Mouse (Mus musculus): ENCODE data around the gene Chmp5. TPM values are rescaled to one million over a fixed set of nuclear protein-coding genes. Genes with fewer than 3 reads are reported as not detected.

The Chmp5 gene
- polyA plus RNA-seq, 1 experiment from 2014 or later = 113 TPM

GRCm38 (mm10) chr4:40982486-40982885, 34.3 kb downstream of the Chmp5 start:
- H3K9me3 ChIP-seq (ENCODE audit: control insufficient read depth, low read length) = no peaks in the 10 kb centered on the region
- no peak overlapping the region for H3K27ac ChIP-seq (ENCODE audit: low read depth, low read length)
- H3K4me3 ChIP-seq (ENCODE audit: low read length) = no peak overlapping the region
- ATAC-seq (ENCODE audit: low FRiP score, low TSS enrichment) = no peak
- H3K36me3 ChIP-seq (ENCODE audit: control insufficient read depth, insufficient read depth, low read length) = peaks cover 80% of the 10 kb centered on the region
- no peak overlapping the region for H3K4me2 ChIP-seq (replicated peaks; ENCODE audit: low read depth, low read length)
- 49% methylated on average over 3 of the region's 3 CpGs for WGBS
- H3K27me3 ChIP-seq (ENCODE audit: control insufficient read depth, insufficient read depth, low read length) = no peaks in the 10 kb centered on the region
- no peaks in the 10 kb centered on the region for H3K4me1 ChIP-seq (ENCODE audit: control insufficient read depth, insufficient read depth, low read length)
- no peak overlapping the region for H3K9ac ChIP-seq (ENCODE audit: low read depth, low read length)

GRCm38 (mm10) chr4:40983686-40984085, 35.5 kb downstream of the Chmp5 start:
- H3K9me3 ChIP-seq (ENCODE audit: control insufficient read depth, low read length) = no peaks in the 10 kb centered on the region
- no peaks in the 10 kb centered on the region for H3K4me1 ChIP-seq (ENCODE audit: control insufficient read depth, insufficient read depth, low read length)
- H3K9ac ChIP-seq (ENCODE audit: low read depth, low read length) = no peak overlapping the region
- no peaks in the 10 kb centered on the region for H3K27me3 ChIP-seq (ENCODE audit: control insufficient read depth, insufficient read depth, low read length)
- no peak overlapping the region for H3K4me3 ChIP-seq (ENCODE audit: low read length)
- no peak for ATAC-seq (ENCODE audit: low FRiP score, low TSS enrichment)
- peaks cover 82% of the 10 kb centered on the region for H3K36me3 ChIP-seq (ENCODE audit: control insufficient read depth, insufficient read depth, low read length)
- H3K4me2 ChIP-seq (replicated peaks; ENCODE audit: low read depth, low read length) = no peak overlapping the region
- WGBS = 91% methylated on average over 1 of the region's 1 CpGs
- no peak overlapping the region for H3K27ac ChIP-seq (ENCODE audit: low read depth, low read length)

DNA sequence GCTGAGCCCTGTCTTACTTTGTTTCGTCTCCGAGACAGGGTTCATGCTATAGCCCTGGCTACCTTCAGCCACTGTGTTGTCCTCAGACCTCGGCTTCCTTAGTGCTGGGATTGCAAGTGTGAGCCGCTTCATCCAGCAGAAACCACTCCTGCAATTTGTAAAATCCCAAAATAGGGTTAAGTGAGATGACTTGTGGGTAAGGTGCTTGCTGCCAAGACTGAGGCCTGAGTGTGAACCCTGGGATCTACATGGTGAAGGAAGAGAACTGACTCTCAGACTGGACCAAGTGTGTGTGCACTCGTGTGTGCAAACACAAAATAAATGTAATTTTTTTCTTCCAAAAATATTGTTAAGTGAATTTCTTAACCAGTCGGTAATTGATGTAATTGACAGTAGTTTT, 41.4 kb downstream of the Chmp5 start:
- H3K36me3 ChIP-seq (ENCODE audit: control insufficient read depth, insufficient read depth, low read length) = peaks cover 95% of the 10 kb centered on the region
- H3K27me3 ChIP-seq (ENCODE audit: control insufficient read depth, insufficient read depth, low read length) = no peaks in the 10 kb centered on the region
- no peaks in the 10 kb centered on the region for H3K9me3 ChIP-seq (ENCODE audit: control insufficient read depth, low read length)
- ATAC-seq (ENCODE audit: low FRiP score, low TSS enrichment) = no peak
- H3K4me3 ChIP-seq (ENCODE audit: low read length) = no peak overlapping the region
- no peak overlapping the region for H3K27ac ChIP-seq (ENCODE audit: low read depth, low read length)
- H3K4me1 ChIP-seq (ENCODE audit: control insufficient read depth, insufficient read depth, low read length) = no peaks in the 10 kb centered on the region
- H3K4me2 ChIP-seq (replicated peaks; ENCODE audit: low read depth, low read length) = no peak overlapping the region
- 93% methylated on average over 6 of the region's 6 CpGs for WGBS
- no peak overlapping the region for H3K9ac ChIP-seq (ENCODE audit: low read depth, low read length)

- H3K4me1 ChIP-seq (ENCODE audit: control insufficient read depth, insufficient read depth, low read length) = no peaks in the 10 kb centered on the region
- H3K4me3 ChIP-seq (ENCODE audit: low read length) = no peak overlapping the region
Measured at GRCm38 (mm10) chr4:40996302-40996701, 48.1 kb downstream of the Chmp5 start.

DNA sequence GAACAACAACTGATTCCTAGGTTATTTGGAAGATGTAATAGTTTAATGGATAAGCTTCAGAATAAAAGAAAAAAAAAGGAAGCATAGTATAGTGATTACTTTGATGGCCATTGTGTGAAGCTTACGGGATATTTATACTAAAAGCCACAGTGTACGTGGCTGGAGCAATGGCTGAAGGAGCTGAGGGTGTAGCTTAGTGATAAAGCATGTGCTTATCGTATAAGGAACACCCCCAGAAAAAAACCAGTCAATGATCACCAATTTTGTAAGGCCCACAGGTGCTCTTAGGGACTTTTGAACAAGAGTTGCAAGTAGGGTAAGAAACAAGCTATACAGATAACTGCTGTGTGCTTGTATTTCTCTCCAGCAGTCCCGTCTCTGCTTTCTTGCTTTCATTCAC, 49.7 kb downstream of the Chmp5 start:
- no peaks in the 10 kb centered on the region for H3K4me1 ChIP-seq (ENCODE audit: control insufficient read depth, insufficient read depth, low read length)
- 95% methylated on average over 4 of the region's 4 CpGs for WGBS
- H3K9ac ChIP-seq (ENCODE audit: low read depth, low read length) = no peak overlapping the region
- H3K36me3 ChIP-seq (ENCODE audit: control insufficient read depth, insufficient read depth, low read length) = peaks cover 96% of the 10 kb centered on the region
- H3K9me3 ChIP-seq (ENCODE audit: control insufficient read depth, low read length) = no peaks in the 10 kb centered on the region
- H3K27ac ChIP-seq (ENCODE audit: low read depth, low read length) = no peak overlapping the region
- no peak overlapping the region for H3K4me3 ChIP-seq (ENCODE audit: low read length)
- ATAC-seq (ENCODE audit: low FRiP score, low TSS enrichment) = no peak
- H3K4me2 ChIP-seq (replicated peaks; ENCODE audit: low read depth, low read length) = no peak overlapping the region
- H3K27me3 ChIP-seq (ENCODE audit: control insufficient read depth, insufficient read depth, low read length) = no peaks in the 10 kb centered on the region

More at GRCm38 (mm10) chr4:40996302-40996701, 48.1 kb downstream of the Chmp5 start:
- 96% methylated on average over 6 of the region's 6 CpGs for WGBS
- ATAC-seq (ENCODE audit: low FRiP score, low TSS enrichment) = no peak
- Histone ChIP-seq H3K27ac (ENCODE audit: low read depth, low read length) (no peak overlapping the region), H3K27me3 (ENCODE audit: control insufficient read depth, insufficient read depth, low read length) (no peaks in the 10 kb centered on the region), H3K9ac (ENCODE audit: low read depth, low read length) (no peak overlapping the region), H3K36me3 (ENCODE audit: control insufficient read depth, insufficient read depth, low read length) (peaks cover 94% of the 10 kb centered on the region), H3K9me3 (ENCODE audit: control insufficient read depth, low read length) (no peaks in the 10 kb centered on the region), H3K4me2 (replicated peaks; ENCODE audit: low read depth, low read length) (no peak overlapping the region)

- WGBS = 97% methylated on average over 1 of the region's 1 CpGs
- Histone ChIP-seq H3K4me2 (replicated peaks; ENCODE audit: low read depth, low read length) (no peak overlapping the region), H3K27me3 (ENCODE audit: control insufficient read depth, insufficient read depth, low read length) (no peaks in the 10 kb centered on the region), H3K4me1 (ENCODE audit: control insufficient read depth, insufficient read depth, low read length) (no peaks in the 10 kb centered on the region), H3K4me3 (ENCODE audit: low read length) (no peak overlapping the region), H3K9me3 (ENCODE audit: control insufficient read depth, low read length) (no peaks in the 10 kb centered on the region), H3K27ac (ENCODE audit: low read depth, low read length) (no peak overlapping the region), H3K36me3 (ENCODE audit: control insufficient read depth, insufficient read depth, low read length) (peaks cover 97% of the 10 kb centered on the region), H3K9ac (ENCODE audit: low read depth, low read length) (no peak overlapping the region)
- no peak for ATAC-seq (ENCODE audit: low FRiP score, low TSS enrichment)
Measured at GRCm38 (mm10) chr4:41000271-41000670, 52.1 kb downstream of the Chmp5 start.

DNA sequence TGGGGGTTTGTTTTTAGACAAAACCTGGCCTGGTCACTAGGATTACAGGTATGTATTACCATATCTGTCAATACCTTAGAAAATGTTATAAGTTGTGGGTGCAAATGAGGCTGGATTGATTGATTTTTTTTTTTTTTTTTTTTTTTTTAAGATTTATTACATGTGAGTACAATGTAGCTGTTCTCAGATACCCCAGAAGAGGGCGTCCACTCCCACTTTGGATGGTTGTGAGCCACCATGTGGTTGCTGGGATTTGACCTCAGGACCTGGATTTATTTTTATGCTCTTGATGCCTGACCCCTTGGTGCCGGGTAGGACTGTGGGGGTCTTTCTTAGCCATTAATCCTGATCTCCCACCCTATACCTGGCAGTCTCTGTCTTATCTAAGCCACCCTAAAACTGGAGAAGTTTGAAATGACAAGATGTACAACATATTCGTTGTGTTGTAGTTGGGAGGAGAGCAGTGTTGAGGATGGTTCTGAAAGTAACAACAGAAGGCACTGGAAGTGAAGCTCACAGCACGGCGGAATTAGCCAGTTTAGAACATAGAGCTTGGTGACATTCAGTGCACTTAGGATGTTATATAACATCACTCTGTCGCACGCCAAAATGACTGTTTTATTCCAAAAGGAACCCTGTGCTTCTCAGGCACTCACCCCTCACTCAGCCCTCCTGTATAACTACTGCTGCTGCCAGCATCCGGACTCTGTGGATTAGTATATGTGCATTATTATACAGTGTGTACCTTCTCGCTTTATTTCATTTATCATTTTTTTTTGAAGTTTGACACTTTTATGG, 52.8 kb downstream of the Chmp5 start:
- Histone ChIP-seq H3K9ac (ENCODE audit: low read depth, low read length) (no peak overlapping the region), H3K27me3 (ENCODE audit: control insufficient read depth, insufficient read depth, low read length) (no peaks in the 10 kb centered on the region), H3K4me3 (ENCODE audit: low read length) (no peak overlapping the region), H3K9me3 (ENCODE audit: control insufficient read depth, low read length) (no peaks in the 10 kb centered on the region), H3K36me3 (ENCODE audit: control insufficient read depth, insufficient read depth, low read length) (peaks cover 96% of the 10 kb centered on the region), H3K4me2 (replicated peaks; ENCODE audit: low read depth, low read length) (no peak overlapping the region), H3K27ac (ENCODE audit: low read depth, low read length) (no peak overlapping the region), H3K4me1 (ENCODE audit: control insufficient read depth, insufficient read depth, low read length) (no peaks in the 10 kb centered on the region)
- WGBS = 90% methylated on average over 9 of the region's 9 CpGs
- ATAC-seq (ENCODE audit: low FRiP score, low TSS enrichment) = no peak

DNA sequence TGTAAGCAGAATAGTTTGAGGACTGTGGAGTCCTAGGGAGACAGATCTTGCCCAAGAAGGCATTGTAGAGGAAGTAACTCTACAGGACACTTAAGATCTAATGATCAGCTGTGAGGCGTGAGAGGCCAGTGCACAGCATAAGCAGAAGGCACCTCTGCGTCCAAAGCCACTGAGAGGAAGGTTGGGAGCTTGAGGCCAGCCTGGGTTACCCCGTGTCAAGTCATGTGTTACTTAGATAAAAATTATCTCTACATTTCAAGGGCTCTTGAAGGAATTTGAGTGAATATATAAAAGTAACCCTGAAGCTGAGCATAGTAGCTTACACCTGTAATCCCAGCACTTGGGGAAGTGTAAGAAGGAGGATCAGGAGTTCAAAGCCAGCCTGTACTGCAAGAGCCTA, 65.1 kb downstream of the Chmp5 start:
- ATAC-seq (ENCODE audit: low FRiP score, low TSS enrichment) = no peak
- Histone ChIP-seq H3K36me3 (ENCODE audit: control insufficient read depth, insufficient read depth, low read length) (peaks cover 79% of the 10 kb centered on the region), H3K4me2 (replicated peaks; ENCODE audit: low read depth, low read length) (no peak overlapping the region), H3K4me1 (ENCODE audit: control insufficient read depth, insufficient read depth, low read length) (no peaks in the 10 kb centered on the region), H3K9me3 (ENCODE audit: control insufficient read depth, low read length) (no peaks in the 10 kb centered on the region), H3K4me3 (ENCODE audit: low read length) (no peak overlapping the region), H3K9ac (ENCODE audit: low read depth, low read length) (no peak overlapping the region), H3K27me3 (ENCODE audit: control insufficient read depth, insufficient read depth, low read length) (no peaks in the 10 kb centered on the region), H3K27ac (ENCODE audit: low read depth, low read length) (no peak overlapping the region)
- 91% methylated on average over 3 of the region's 3 CpGs for WGBS

Data from kidney, embryonic 14.5 days (tissue).